Mouse (Mus musculus): ENCODE data around the gene Tex52. TPM values are rescaled to one million over a fixed set of nuclear protein-coding genes. Genes with fewer than 3 reads are reported as not detected.

The Tex52 gene
- polyA plus RNA-seq, 1 experiment from 2014 or later, result 0.21 TPM

- H3K9me3 ChIP-seq (ENCODE audit: low read depth, low read length), result no peaks in the 10 kb centered on the region
- 32% methylated on average over 21 of the region's 21 CpGs for WGBS
- peak overlapping the region; percentile 21 for H3K9ac ChIP-seq
- H3K4me2 ChIP-seq, result peak overlapping the region; percentile 61
- H3K4me1 ChIP-seq (ENCODE audit: insufficient read depth), result no peaks in the 10 kb centered on the region
- no peaks in the 10 kb centered on the region for H3K36me3 ChIP-seq (ENCODE audit: insufficient read depth)
- peak; percentile 12; the same call in 1 of the 2 replicates for TF ChIP-seq CTCF (IDR thresholded peaks at IDR 0.05; ENCODE audit: low read depth)
- ATAC-seq (ENCODE audit: insufficient read depth) (peak; percentile 91), DNase-seq (peak; percentile 75)
- peak overlapping the region; percentile 3; the same call in 1 of the 2 replicates for H3K27ac ChIP-seq (ENCODE audit: low read depth)
- no peaks in the 10 kb centered on the region for H3K27me3 ChIP-seq (ENCODE audit: insufficient read depth, low read length)
- peak overlapping the region; percentile 22 for H3K4me3 ChIP-seq (ENCODE audit: low read depth, low read length)
Measured at GRCm38 (mm10) chr6:128399421-128400185, 24.3 kb downstream of the Tex52 start.

- H3K4me1 ChIP-seq (ENCODE audit: insufficient read depth), result no peaks in the 10 kb centered on the region
- ATAC-seq (ENCODE audit: insufficient read depth), result no peak
- H3K4me2 ChIP-seq, result no peak overlapping the region
- peaks cover 34% of the 10 kb centered on the region for H3K36me3 ChIP-seq (ENCODE audit: insufficient read depth)
- H3K4me3 ChIP-seq (ENCODE audit: low read depth, low read length), result no peak overlapping the region
- no peak overlapping the region for H3K9ac ChIP-seq
- no peak for TF ChIP-seq CTCF (IDR thresholded peaks at IDR 0.05; ENCODE audit: low read depth)
- H3K27me3 ChIP-seq (ENCODE audit: insufficient read depth, low read length), result no peaks in the 10 kb centered on the region
- peak; percentile 15 for DNase-seq
- H3K9me3 ChIP-seq (ENCODE audit: low read depth, low read length), result no peaks in the 10 kb centered on the region
- 51% methylated on average over 5 of the region's 5 CpGs for WGBS
- no peak overlapping the region for H3K27ac ChIP-seq (ENCODE audit: low read depth)
Measured at GRCm38 (mm10) chr6:128404708-128405107, 29.5 kb downstream of the Tex52 start.

GRCm38 (mm10) chr6:128408544-128409125 is 33.4 kb downstream of the Tex52 start:
- H3K4me1 ChIP-seq (ENCODE audit: insufficient read depth), result no peaks in the 10 kb centered on the region
- TF ChIP-seq CTCF (IDR thresholded peaks at IDR 0.05; ENCODE audit: low read depth), result no peak
- ATAC-seq (ENCODE audit: insufficient read depth), result no peak
- no peak for DNase-seq
- H3K9ac ChIP-seq, result no peak overlapping the region
- WGBS, result 85% methylated on average over 7 of the region's 7 CpGs
- H3K9me3 ChIP-seq (ENCODE audit: low read depth, low read length), result no peaks in the 10 kb centered on the region
- H3K4me2 ChIP-seq, result no peak overlapping the region
- H3K4me3 ChIP-seq (ENCODE audit: low read depth, low read length), result no peak overlapping the region
- H3K27ac ChIP-seq (ENCODE audit: low read depth), result no peak overlapping the region
- peaks cover 68% of the 10 kb centered on the region for H3K36me3 ChIP-seq (ENCODE audit: insufficient read depth)
- H3K27me3 ChIP-seq (ENCODE audit: insufficient read depth, low read length), result no peaks in the 10 kb centered on the region

GRCm38 (mm10) chr6:128410305-128410704 is 35.0 kb downstream of the Tex52 start:
- H3K27me3 ChIP-seq (ENCODE audit: insufficient read depth, low read length), result no peaks in the 10 kb centered on the region
- H3K36me3 ChIP-seq (ENCODE audit: insufficient read depth), result peaks cover 68% of the 10 kb centered on the region
- DNase-seq, result no peak
- no peak for ATAC-seq (ENCODE audit: insufficient read depth)
- H3K4me1 ChIP-seq (ENCODE audit: insufficient read depth), result no peaks in the 10 kb centered on the region
- WGBS, result 90% methylated on average over 13 of the region's 13 CpGs
- H3K9ac ChIP-seq, result no peak overlapping the region
- no peak overlapping the region for H3K27ac ChIP-seq (ENCODE audit: low read depth)
- TF ChIP-seq CTCF (IDR thresholded peaks at IDR 0.05; ENCODE audit: low read depth), result no peak
- no peaks in the 10 kb centered on the region for H3K9me3 ChIP-seq (ENCODE audit: low read depth, low read length)
- no peak overlapping the region for H3K4me3 ChIP-seq (ENCODE audit: low read depth, low read length)
- H3K4me2 ChIP-seq, result no peak overlapping the region

- ATAC-seq (ENCODE audit: insufficient read depth) (peak; percentile 65; the same call in 1 of the 2 replicates), DNase-seq (peak; percentile 88)
- H3K9me3 ChIP-seq (ENCODE audit: low read depth, low read length), result no peaks in the 10 kb centered on the region
- H3K36me3 ChIP-seq (ENCODE audit: insufficient read depth), result peaks cover 69% of the 10 kb centered on the region
- H3K9ac ChIP-seq, result no peak overlapping the region
- 17% methylated on average over 3 of the region's 3 CpGs for WGBS
- no peaks in the 10 kb centered on the region for H3K27me3 ChIP-seq (ENCODE audit: insufficient read depth, low read length)
- no peak overlapping the region for H3K4me2 ChIP-seq
- no peaks in the 10 kb centered on the region for H3K4me1 ChIP-seq (ENCODE audit: insufficient read depth)
- TF ChIP-seq CTCF (IDR thresholded peaks at IDR 0.05; ENCODE audit: low read depth), result peak; percentile 94
- H3K27ac ChIP-seq (ENCODE audit: low read depth), result no peak overlapping the region
- no peak overlapping the region for H3K4me3 ChIP-seq (ENCODE audit: low read depth, low read length)
Measured at GRCm38 (mm10) chr6:128411115-128411514, 35.9 kb downstream of the Tex52 start.

GRCm38 (mm10) chr6:128416169-128416568 is 40.9 kb downstream of the Tex52 start:
- Histone ChIP-seq H3K4me1 (ENCODE audit: insufficient read depth) (no peaks in the 10 kb centered on the region), H3K4me2 (no peak overlapping the region), H3K9ac (no peak overlapping the region), H3K4me3 (ENCODE audit: low read depth, low read length) (no peak overlapping the region), H3K9me3 (ENCODE audit: low read depth, low read length) (no peaks in the 10 kb centered on the region), H3K36me3 (ENCODE audit: insufficient read depth) (peaks cover 27% of the 10 kb centered on the region), H3K27me3 (ENCODE audit: insufficient read depth, low read length) (no peaks in the 10 kb centered on the region), H3K27ac (ENCODE audit: low read depth) (no peak overlapping the region)
- no peak for ATAC-seq (ENCODE audit: insufficient read depth)
- WGBS, result 74% methylated on average over 5 of the region's 5 CpGs
- DNase-seq, result no peak
- no peak for TF ChIP-seq CTCF (IDR thresholded peaks at IDR 0.05; ENCODE audit: low read depth)

- no peaks in the 10 kb centered on the region for H3K9me3 ChIP-seq (ENCODE audit: low read depth, low read length)
- H3K27me3 ChIP-seq (ENCODE audit: insufficient read depth, low read length), result no peaks in the 10 kb centered on the region
- no peaks in the 10 kb centered on the region for H3K4me1 ChIP-seq (ENCODE audit: insufficient read depth)
- H3K9ac ChIP-seq, result no peak overlapping the region
- WGBS, result 88% methylated on average over 1 of the region's 1 CpGs
- no peak for TF ChIP-seq CTCF (IDR thresholded peaks at IDR 0.05; ENCODE audit: low read depth)
- H3K4me2 ChIP-seq, result no peak overlapping the region
- DNase-seq (no peak), ATAC-seq (ENCODE audit: insufficient read depth) (no peak)
- H3K4me3 ChIP-seq (ENCODE audit: low read depth, low read length), result no peak overlapping the region
- no peak overlapping the region for H3K27ac ChIP-seq (ENCODE audit: low read depth)
- peaks cover 9% of the 10 kb centered on the region; the same call in 1 of the 2 replicates for H3K36me3 ChIP-seq (ENCODE audit: insufficient read depth)
Measured at GRCm38 (mm10) chr6:128418076-128418475, 42.8 kb downstream of the Tex52 start.
